Mouse (Mus musculus): ENCODE results near the gene Casp9.

GRCm38 (mm10) chr4:141816267-141816666 lies 22.9 kb downstream of the Casp9 start:
- TF ChIP-seq NRF1 (IDR thresholded peaks at IDR 0.05; ENCODE audit: insufficient read depth, low read depth, low read length, poor library complexity, severe bottlenecking) (no peak), CTCF (IDR thresholded peaks at IDR 0.05 in 2 of 3, conservative IDR thresholded peaks at IDR 0.05 in 1 of 3; ENCODE audit: control insufficient read depth in 1 of 3, insufficient read depth in 1 of 3, low read depth in 2 of 3, low read length in 3 of 3, poor library complexity in 1 of 3, severe bottlenecking in 1 of 3) (no peak), UBTF (IDR thresholded peaks at IDR 0.05; ENCODE audit: borderline replicate concordance, insufficient read depth, low read depth, low read length) (no peak), MYB (IDR thresholded peaks at IDR 0.05; ENCODE audit: low read depth, low read length) (no peak), POLR2A (IDR thresholded peaks at IDR 0.05; ENCODE audit: control insufficient read depth in 1 of 2, insufficient read depth in 1 of 2, low read depth in 1 of 2, low read length in 2 of 2, poor library complexity in 1 of 2) (no peak), EP300 (IDR thresholded peaks at IDR 0.05; ENCODE audit: low read depth in 1 of 2, low read length in 2 of 2) (no peak), MXI1 (IDR thresholded peaks at IDR 0.05; ENCODE audit: low read depth, low read length) (no peak), TBP (IDR thresholded peaks at IDR 0.05; ENCODE audit: low read depth, low read length) (no peak)
